In genomic region chr4:139130701-139131549, GRCm38 (mm10) we compare ENCODE assay signal across 8 mouse cellular contexts. TPM values are rescaled to one million over a fixed set of nuclear protein-coding genes. Genes with fewer than 3 reads are reported as not detected.
DNase-seq lines count a peak whose midpoint lies in the region; ATAC-seq and TF ChIP-seq lines count a peak whose summit lies in the region.

TSS of gene Minos1 (minus strand) at chr4:139131113.

- TF ChIP-seq POLR2A in olfactory bulb, adult 2 months (IDR thresholded peaks at IDR 0.05; ENCODE audit: insufficient read depth, low read depth, low read length): peak; percentile 78
- peak; percentile 56; the same call in 1 of the 2 replicates for TF ChIP-seq POLR2A in thymus, adult 2 months (IDR thresholded peaks at IDR 0.05; ENCODE audit: control insufficient read depth, extremely low read depth, insufficient read depth, low read length, poor library complexity)

- H3K9me3 ChIP-seq in G1E (replicated peaks): peaks cover 7% of the 10 kb centered on the region
- H3K9me3 ChIP-seq in forebrain, embryonic 16.5 days (ENCODE audit: control insufficient read depth, low read length): no peaks in the 10 kb centered on the region
- no peaks in the 10 kb centered on the region; the same call in 1 of the 2 replicates for H3K9me3 ChIP-seq in lung, embryonic 14.5 days (ENCODE audit: low read depth, low read length)

- H3K4me2 ChIP-seq in forebrain, embryonic 16.5 days (ENCODE audit: low read length): peak within 1 kb of the TSS; percentile 83
- peak within 1 kb of the TSS; percentile 83 for H3K4me2 ChIP-seq in lung, embryonic 14.5 days

- H3K36me3 ChIP-seq in G1E (replicated peaks): peaks cover 25% of the 10 kb centered on the region
- no peaks in the 10 kb centered on the region for H3K36me3 ChIP-seq in forebrain, embryonic 16.5 days (ENCODE audit: control insufficient read depth, insufficient read depth)
- H3K36me3 ChIP-seq in lung, embryonic 14.5 days (ENCODE audit: insufficient read depth): no peaks in the 10 kb centered on the region
- H3K36me3 ChIP-seq in thymus, adult 2 months (ENCODE audit: control insufficient read depth, insufficient read depth, low read length): no peaks in the 10 kb centered on the region

- peak within 1 kb of the TSS; percentile 99 for H3K4me3 ChIP-seq in G1E (ENCODE audit: low read depth, low read length)
- peak within 1 kb of the TSS; percentile 99 for H3K4me3 ChIP-seq in forebrain, embryonic 16.5 days (replicated peaks; ENCODE audit: low read length)
- H3K4me3 ChIP-seq in layer of hippocampus, adult 2 months: peak within 1 kb of the TSS; percentile 91
- H3K4me3 ChIP-seq in lung, embryonic 14.5 days (ENCODE audit: low read depth, low read length): peak within 1 kb of the TSS; percentile 99
- peak within 1 kb of the TSS; percentile 77 for H3K4me3 ChIP-seq in olfactory bulb, adult 2 months (ENCODE audit: insufficient read depth, low read depth, low read length)
- peak within 1 kb of the TSS; percentile 94 for H3K4me3 ChIP-seq in thymus, adult 2 months (ENCODE audit: control insufficient read depth, insufficient read depth, low read length)

- peak; percentile 89 for DNase-seq in G1E (ENCODE audit: low spot score)
- DNase-seq in cerebellum, adult 18-20 months: peak; percentile 96 to 98
- DNase-seq in heart, postnatal 36 days: peak; percentile 98
- peak; percentile 97 for DNase-seq in layer of hippocampus, adult 2 months (ENCODE audit: low spot score in 2 of 2)
- DNase-seq in lung, embryonic 14.5 days: peak; percentile 100
- peak; percentile 97 for DNase-seq in thymus, adult 2 months

- ATAC-seq in G1E (ENCODE audit: extremely low read depth, insufficient number of reproducible peaks, low FRiP score, poor library complexity, severe bottlenecking): peak; percentile 92
- ATAC-seq in forebrain, embryonic 16.5 days: peak; percentile 99
- ATAC-seq in lung, embryonic 14.5 days (ENCODE audit: insufficient read depth): peak; percentile 97

- no peak for TF ChIP-seq CTCF in G1E (IDR thresholded peaks at IDR 0.05; ENCODE audit: low read depth, low read length)
- TF ChIP-seq CTCF in layer of hippocampus, adult 2 months (conservative IDR thresholded peaks at IDR 0.05): no peak
- TF ChIP-seq CTCF in lung, embryonic 14.5 days (IDR thresholded peaks at IDR 0.05; ENCODE audit: low read depth): no peak
- no peak for TF ChIP-seq CTCF in olfactory bulb, adult 2 months (IDR thresholded peaks at IDR 0.05; ENCODE audit: insufficient read depth, low read depth, low read length)
- peak; percentile 40; the same call in 1 of the 2 replicates for TF ChIP-seq CTCF in thymus, adult 2 months (IDR thresholded peaks at IDR 0.05; ENCODE audit: borderline replicate concordance, control insufficient read depth, extremely low read depth, insufficient read depth, low read length, poor library complexity)

- H3K4me1 ChIP-seq in G1E (ENCODE audit: insufficient read depth, low read depth, low read length): peaks cover 53% of the 10 kb centered on the region
- peaks cover 23% of the 10 kb centered on the region for H3K4me1 ChIP-seq in forebrain, embryonic 16.5 days (replicated peaks; ENCODE audit: control insufficient read depth, insufficient read depth, low read length)
- H3K4me1 ChIP-seq in lung, embryonic 14.5 days (ENCODE audit: insufficient read depth): no peaks in the 10 kb centered on the region
- peaks cover 12% of the 10 kb centered on the region for H3K4me1 ChIP-seq in olfactory bulb, adult 2 months (ENCODE audit: control insufficient read depth, insufficient read depth, low read length)
- H3K4me1 ChIP-seq in thymus, adult 2 months (replicated peaks; ENCODE audit: control insufficient read depth, insufficient read depth, low read length): peaks cover 6% of the 10 kb centered on the region

- H3K27me3 ChIP-seq in G1E (ENCODE audit: insufficient read depth, low read length): no peaks in the 10 kb centered on the region
- H3K27me3 ChIP-seq in forebrain, embryonic 16.5 days (replicated peaks; ENCODE audit: control insufficient read depth, insufficient read depth, low read length): no peaks in the 10 kb centered on the region
- no peaks in the 10 kb centered on the region for H3K27me3 ChIP-seq in lung, embryonic 14.5 days (ENCODE audit: insufficient read depth, low read length)
- H3K27me3 ChIP-seq in thymus, adult 2 months (ENCODE audit: control insufficient read depth, insufficient read depth, low read length): no peaks in the 10 kb centered on the region

- H3K27ac ChIP-seq in forebrain, embryonic 16.5 days (ENCODE audit: low read length): peak within 1 kb of the TSS; percentile 86
- peak within 1 kb of the TSS; percentile 99 for H3K27ac ChIP-seq in layer of hippocampus, adult 2 months
- peak within 1 kb of the TSS; percentile 86 for H3K27ac ChIP-seq in lung, embryonic 14.5 days (ENCODE audit: low read depth)
- peak within 1 kb of the TSS; percentile 88 for H3K27ac ChIP-seq in olfactory bulb, adult 2 months (ENCODE audit: insufficient read depth, low read depth, low read length)
- no peak within 1 kb of the TSS for H3K27ac ChIP-seq in thymus, adult 2 months (ENCODE audit: control insufficient read depth, insufficient read depth, low read length)

- peak within 1 kb of the TSS; percentile 95 for H3K9ac ChIP-seq in forebrain, embryonic 16.5 days (replicated peaks; ENCODE audit: low read depth, low read length)
- peak within 1 kb of the TSS; percentile 89 for H3K9ac ChIP-seq in lung, embryonic 14.5 days

- under 1% methylated on average over 63 of the region's 63 CpGs for WGBS in forebrain, embryonic 16.5 days
- under 1% methylated on average over 63 of the region's 63 CpGs for WGBS in lung, embryonic 14.5 days
- under 1% methylated on average over 63 of the region's 63 CpGs for WGBS in olfactory bulb, adult 2 months
- WGBS in thymus, adult 2 months: under 1% methylated on average over 63 of the region's 63 CpGs

- intact Hi-C loops in heart, postnatal 36 days (cut with DNase I): loop anchor here (1.0 to 5.0 kb wide), 3 partner anchors 40 to 121 kb away; partner anchors contain the start of gene Capzb

RNA-seq across cellular contexts. Expression of gene Minos1, which starts in this region (rescaled TPM):
- total RNA-seq in G1E (2014; fragmentation: Nextera tagmentation) (342 and 377 TPM in 2 replicates), G1E (2017) (323 and 338 TPM in 2 replicates)
- 11.9 and 12.8 TPM in 2 replicates for polyA plus RNA-seq in G1E (2012)
- 355 and 370 TPM in 2 replicates for polyA plus RNA-seq in forebrain, embryonic 16.5 days (2015; fragmentation: Nextera tagmentation; extraction: Ambion mirVana)
- 100 to 1,000 TPM; 679 to 769 TPM for total RNA-seq in heart, postnatal 36 days (2021)
- 100 to 1,000 TPM; 184 to 196 TPM for total RNA-seq in layer of hippocampus, adult 2 months (2021)
- 501 and 531 TPM in 2 replicates for polyA plus RNA-seq in lung, embryonic 14.5 days (2014; fragmentation: Nextera tagmentation; extraction: Ambion mirVana)
- polyA plus RNA-seq in olfactory bulb, adult 2 months (2012; ENCODE audit: insufficient read depth, insufficient read length, low replicate concordance, missing spikeins): not detected in 2 replicates
- polyA plus RNA-seq in thymus, adult 2 months (2012; rRNA removed): 38.0 and 65.3 TPM in 2 replicates

Comparison
In these comparisons a context has a peak if more than half of its experiments do, and no peak if none do; other contexts are left out.
1. RNA of gene Minos1 (polyA plus RNA-seq): 501 to 531 TPM in lung, embryonic 14.5 days, 355 to 370 TPM in forebrain, embryonic 16.5 days, 38.0 to 65.3 TPM in thymus, adult 2 months and 11.9 to 12.8 TPM in G1E; not detected in olfactory bulb, adult 2 months; every median in the first group is over 10 times any median in the second.
2. Peak in every context shown above with its lines, with median percentiles within 50 percentile points of each other: ATAC-seq, DNase-seq and H3K4me3 ChIP-seq.